Mouse (Mus musculus) heart, embryonic 12.5 days (tissue): ENCODE data around the gene Vezf1. TPM values are rescaled to one million over a fixed set of nuclear protein-coding genes. Genes with fewer than 3 reads are reported as not detected.
A peak's percentile ranks its signal among the peaks of the same experiment; 100 is the strongest.

Experiments used
- ATAC-seq: fragments of 200-750 bp; cut with Nextera tagmentation; 2 replicates; pipeline ENCODE4 v1.8.0; 2017; ENCODE audit warnings: moderate TSS enrichment, moderate library complexity; ENCODE audit not compliant: insufficient number of reproducible peaks, low FRiP score
- H3K27ac ChIP-seq: fragments of 300-500 bp; sonication (generic); 2 replicates; pipeline ENCODE4 v1.5.1; 2016; ENCODE audit warnings: mild to moderate bottlenecking, moderate library complexity; ENCODE audit not compliant: poor library complexity, severe bottlenecking
- H3K27me3 ChIP-seq: fragments of 300-500 bp; sonication (generic); replicated peaks from 2 replicates; pipeline ENCODE4 v1.6.1; 2016; ENCODE audit warnings: mild to moderate bottlenecking, moderate library complexity
- H3K36me3 ChIP-seq: fragments of 300-500 bp; sonication (generic); 2 replicates; pipeline ENCODE4 v1.6.1; 2016; ENCODE audit warnings: mild to moderate bottlenecking, moderate library complexity
- H3K4me1 ChIP-seq: fragments of 300-500 bp; sonication (generic); replicated peaks from 2 replicates; pipeline ENCODE4 v1.6.1; 2016; ENCODE audit warnings: mild to moderate bottlenecking
- H3K4me2 ChIP-seq: fragments of 300-500 bp; sonication (generic); 2 replicates; pipeline ENCODE4 v1.6.1; 2016; ENCODE audit warnings: mild to moderate bottlenecking, moderate library complexity
- H3K4me3 ChIP-seq: fragments of 300-500 bp; sonication (generic); 2 replicates; pipeline ENCODE4 v1.5.1; 2016; ENCODE audit warnings: mild to moderate bottlenecking
- H3K9ac ChIP-seq: fragments of 300-500 bp; sonication (generic); 2 replicates; pipeline ENCODE4 v1.6.1; 2016; ENCODE audit warnings: mild to moderate bottlenecking, moderate library complexity
- H3K9me3 ChIP-seq: fragments of 300-500 bp; sonication (generic); replicated peaks from 2 replicates; pipeline ENCODE4 v1.6.1; 2016; ENCODE audit warnings: mild to moderate bottlenecking, moderate library complexity
- WGBS: fragments of 180-500 bp; shearing (Covaris S2); methylation state at CpG from one replicate; pipeline ENCODE4 v1.1.7; 2016; 5-methylcytosine and 5-hydroxymethylcytosine counted together
- polyA plus RNA-seq: library from polyadenylated mRNA; unstranded; fragments of >200 nt; fragmentation: Nextera tagmentation; extraction: Ambion mirVana; gene quantifications from 2 replicates; pipeline ENCODE4 v1.2.1, GENCODE M21; 2016

Gene Vezf1
- polyA plus RNA-seq, 1 experiment from 2014 or later = 27.3 TPM

DNA sequence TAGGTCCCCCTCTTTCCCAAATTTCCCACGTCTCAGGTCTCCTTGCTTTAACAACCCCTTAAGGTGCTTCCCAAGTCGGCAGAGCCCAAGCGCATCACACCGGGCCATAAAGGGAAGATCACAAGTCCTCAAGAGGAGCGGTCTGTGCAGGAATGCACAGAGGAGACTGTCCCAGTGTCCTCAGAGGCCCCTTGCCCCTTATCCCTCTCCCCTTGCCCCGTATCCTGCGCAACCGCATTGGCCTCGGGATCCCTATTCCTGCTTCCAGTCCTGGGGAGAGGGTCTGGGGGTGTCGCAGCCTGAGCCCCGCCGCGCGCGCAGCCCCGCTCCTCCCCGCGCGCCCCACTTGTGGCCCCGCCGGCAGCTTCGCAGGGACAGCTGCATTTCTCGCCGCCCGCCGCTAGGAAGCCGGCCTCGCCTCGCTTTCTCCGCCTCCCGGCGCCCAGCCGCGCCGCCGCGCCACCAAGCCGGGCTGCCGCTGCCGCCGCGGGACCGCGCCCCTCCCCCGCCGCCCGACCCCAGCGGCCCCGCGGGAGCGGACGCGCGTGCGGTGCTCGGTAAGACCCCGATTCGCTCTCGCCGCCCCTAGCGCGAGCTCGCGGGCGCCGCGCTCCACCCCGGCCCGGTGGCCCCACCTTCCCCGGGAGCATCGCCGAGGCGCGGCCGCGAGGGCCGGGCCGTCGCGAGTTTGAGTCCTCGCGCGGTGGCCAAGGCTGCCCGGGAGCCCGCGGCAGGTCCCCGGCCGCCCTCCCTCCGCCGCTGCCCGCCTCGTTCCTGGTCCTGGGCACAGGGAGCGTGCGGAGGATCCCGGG lies 30.9 kb downstream of the Vezf1 start:
- H3K27me3 ChIP-seq = no peaks in the 10 kb centered on the region
- H3K4me3 ChIP-seq = peak overlapping the region; percentile 80
- H3K9ac ChIP-seq = peak overlapping the region; percentile 95
- ATAC-seq = peak; percentile 67
- H3K36me3 ChIP-seq = no peaks in the 10 kb centered on the region
- no peaks in the 10 kb centered on the region for H3K9me3 ChIP-seq
- peaks cover 46% of the 10 kb centered on the region for H3K4me1 ChIP-seq
- H3K4me2 ChIP-seq = peak overlapping the region; percentile 90
- under 1% methylated on average over 91 of the region's 95 CpGs for WGBS
- H3K27ac ChIP-seq = peak overlapping the region; percentile 93

DNA sequence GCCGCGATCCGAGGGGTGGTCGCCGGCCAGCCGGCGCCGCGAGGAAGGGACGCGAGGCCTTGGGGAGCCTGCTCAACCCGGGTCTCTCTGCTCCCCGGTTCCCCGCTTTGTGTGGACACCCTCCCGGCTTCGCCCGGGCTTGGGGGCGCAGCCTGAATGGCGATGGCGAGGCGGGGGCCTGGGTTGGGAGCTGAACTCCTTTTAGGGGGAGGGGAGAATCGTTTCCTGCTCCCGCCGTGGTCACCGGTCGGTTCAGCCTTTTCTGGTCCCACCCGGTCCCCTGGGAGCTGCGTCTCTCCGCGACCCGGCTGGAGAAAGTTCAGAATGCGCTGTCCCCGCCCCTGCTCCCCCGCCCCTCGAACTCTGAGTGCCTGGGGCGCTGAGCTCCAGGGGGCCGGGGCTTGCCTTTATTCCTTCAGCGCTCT lies 31.5 kb downstream of the Vezf1 start:
- Histone ChIP-seq H3K4me3 (peak overlapping the region; percentile 80), H3K9ac (peak overlapping the region; percentile 95), H3K27ac (peak overlapping the region; percentile 93), H3K4me1 (peaks cover 50% of the 10 kb centered on the region), H3K36me3 (no peaks in the 10 kb centered on the region), H3K27me3 (no peaks in the 10 kb centered on the region), H3K9me3 (no peaks in the 10 kb centered on the region), H3K4me2 (peak overlapping the region; percentile 90)
- under 1% methylated on average over 31 of the region's 38 CpGs for WGBS
- ATAC-seq = peak; percentile 63

DNA sequence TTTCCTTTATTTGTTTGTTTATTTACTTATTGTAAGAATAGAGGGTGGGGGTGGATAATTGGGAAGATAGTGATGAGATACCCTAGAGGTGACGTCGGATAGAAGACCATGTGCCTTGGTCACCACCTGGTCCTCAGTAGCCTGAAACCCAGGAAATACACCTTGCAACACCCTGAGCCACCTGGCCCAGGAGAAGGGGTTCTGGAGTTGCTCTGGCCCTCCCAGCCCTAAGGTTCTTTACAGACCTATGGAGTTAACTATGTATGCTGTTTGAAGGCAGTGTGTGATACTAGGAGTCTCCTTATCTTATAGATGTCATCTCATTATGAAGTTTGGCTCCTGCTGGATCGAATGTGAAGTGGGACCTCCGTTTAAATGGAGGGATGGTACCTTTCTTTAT lies 32.1 kb downstream of the Vezf1 start:
- H3K27ac ChIP-seq = no peak overlapping the region
- no peaks in the 10 kb centered on the region for H3K36me3 ChIP-seq
- peak overlapping the region; percentile 80 for H3K4me3 ChIP-seq
- H3K9ac ChIP-seq = peak overlapping the region; percentile 95; the same call in 1 of the 2 replicates
- H3K27me3 ChIP-seq = no peaks in the 10 kb centered on the region
- H3K4me2 ChIP-seq = peak overlapping the region; percentile 90
- no peak for ATAC-seq
- peaks cover 50% of the 10 kb centered on the region for H3K4me1 ChIP-seq
- H3K9me3 ChIP-seq = no peaks in the 10 kb centered on the region
- 35% methylated on average over 4 of the region's 4 CpGs for WGBS

DNA sequence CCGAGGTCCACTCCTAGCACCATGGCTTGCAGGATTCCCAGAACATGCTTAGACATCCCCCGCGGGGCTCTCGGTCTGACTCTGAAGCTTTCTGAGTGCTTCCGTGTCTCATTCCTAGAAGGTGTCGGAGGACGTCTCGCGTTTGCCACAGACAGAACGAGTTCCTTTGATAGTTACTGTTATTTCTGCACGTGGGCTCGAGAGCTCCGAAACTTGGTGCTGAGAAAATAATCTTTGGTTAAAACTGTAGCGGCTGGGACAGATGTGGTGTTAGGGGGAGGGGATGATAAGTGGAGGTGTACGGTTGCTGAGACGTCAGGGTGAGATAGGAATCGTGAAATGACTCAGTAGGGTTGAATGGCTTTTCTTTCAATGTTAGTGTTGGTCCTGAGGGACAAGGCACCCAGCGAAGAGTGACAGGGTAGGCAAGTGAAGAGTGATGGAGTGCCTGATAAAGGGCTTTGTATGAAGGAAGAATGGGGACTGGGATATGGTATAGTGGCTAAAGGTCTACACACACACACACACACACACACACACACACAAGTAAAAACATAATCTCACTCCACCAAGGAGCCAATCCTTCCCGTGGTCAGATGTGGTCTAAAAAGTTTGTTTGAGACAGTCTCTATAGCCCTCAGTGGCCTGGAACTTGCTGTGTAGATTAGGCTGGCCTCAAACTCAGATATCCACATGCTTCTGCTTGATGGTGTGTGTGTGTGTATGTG lies 35.3 kb downstream of the Vezf1 start:
- Histone ChIP-seq H3K9ac (no peak overlapping the region), H3K4me3 (no peak overlapping the region), H3K4me1 (peaks cover 54% of the 10 kb centered on the region), H3K36me3 (no peaks in the 10 kb centered on the region), H3K4me2 (peak overlapping the region; percentile 5; the same call in 1 of the 2 replicates), H3K27ac (no peak overlapping the region), H3K27me3 (no peaks in the 10 kb centered on the region), H3K9me3 (no peaks in the 10 kb centered on the region)
- WGBS = 56% methylated on average over 19 of the region's 19 CpGs
- ATAC-seq = no peak

DNA sequence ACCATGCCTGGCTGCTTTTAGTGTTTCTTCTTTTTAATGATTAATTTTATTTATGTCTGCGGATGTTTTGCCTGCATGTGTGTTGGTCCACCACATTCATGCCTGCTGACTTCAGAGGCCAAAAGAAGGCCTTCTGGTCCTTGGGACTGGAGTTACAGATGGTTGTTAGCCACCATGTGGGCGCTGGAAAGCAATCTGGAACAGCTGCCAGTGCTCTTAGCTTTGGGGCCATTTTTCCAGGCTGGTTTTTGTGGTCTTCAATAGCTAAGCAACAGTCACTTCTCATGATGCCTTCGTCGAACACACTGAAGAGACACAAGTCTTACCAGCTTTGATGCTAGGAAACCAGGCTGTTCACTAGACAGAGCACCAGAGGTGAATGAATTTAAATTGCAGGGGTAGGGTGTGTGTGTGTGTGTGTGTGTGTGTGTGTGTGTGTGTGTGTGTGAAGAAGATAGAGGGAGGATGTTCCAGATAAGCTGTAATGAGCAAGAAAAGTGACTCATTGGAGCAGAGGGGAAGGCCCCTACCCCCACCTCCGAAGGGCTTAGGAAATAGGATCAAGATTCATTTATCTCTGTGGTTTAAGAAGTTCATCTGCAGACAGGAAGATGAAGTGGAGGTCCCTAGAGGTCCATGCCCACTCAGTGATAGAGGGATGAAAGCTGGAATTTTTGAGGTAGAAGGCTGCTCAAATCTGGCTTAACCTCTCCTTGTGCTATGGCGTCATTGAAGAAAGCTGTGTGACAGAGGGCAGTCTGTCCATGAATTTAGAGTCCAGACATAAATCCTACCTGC lies 37.6 kb downstream of the Vezf1 start:
- 66% methylated on average over 6 of the region's 6 CpGs for WGBS
- Histone ChIP-seq H3K9me3 (no peaks in the 10 kb centered on the region), H3K9ac (no peak overlapping the region), H3K27ac (no peak overlapping the region), H3K4me3 (no peak overlapping the region), H3K4me1 (peaks cover 60% of the 10 kb centered on the region), H3K36me3 (no peaks in the 10 kb centered on the region), H3K4me2 (no peak overlapping the region), H3K27me3 (no peaks in the 10 kb centered on the region)
- ATAC-seq = no peak

DNA sequence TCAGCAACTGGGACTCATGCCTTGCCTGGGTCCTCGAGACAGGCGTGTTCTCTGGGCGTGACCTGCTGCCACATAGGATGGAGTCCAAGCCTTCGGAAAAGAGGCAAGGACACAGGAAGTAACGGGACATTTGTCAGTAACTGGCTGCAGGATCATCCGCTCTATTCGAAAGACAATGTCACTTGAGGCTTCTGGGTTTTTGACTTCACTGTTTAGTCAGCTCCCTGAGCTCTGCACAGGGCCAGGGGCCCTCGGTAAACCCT lies 38.1 kb downstream of the Vezf1 start:
- Histone ChIP-seq H3K9ac (no peak overlapping the region), H3K4me3 (no peak overlapping the region), H3K4me2 (no peak overlapping the region), H3K27me3 (no peaks in the 10 kb centered on the region), H3K27ac (no peak overlapping the region), H3K4me1 (peaks cover 63% of the 10 kb centered on the region), H3K36me3 (no peaks in the 10 kb centered on the region), H3K9me3 (no peaks in the 10 kb centered on the region)
- ATAC-seq = no peak
- WGBS = 69% methylated on average over 8 of the region's 8 CpGs

DNA sequence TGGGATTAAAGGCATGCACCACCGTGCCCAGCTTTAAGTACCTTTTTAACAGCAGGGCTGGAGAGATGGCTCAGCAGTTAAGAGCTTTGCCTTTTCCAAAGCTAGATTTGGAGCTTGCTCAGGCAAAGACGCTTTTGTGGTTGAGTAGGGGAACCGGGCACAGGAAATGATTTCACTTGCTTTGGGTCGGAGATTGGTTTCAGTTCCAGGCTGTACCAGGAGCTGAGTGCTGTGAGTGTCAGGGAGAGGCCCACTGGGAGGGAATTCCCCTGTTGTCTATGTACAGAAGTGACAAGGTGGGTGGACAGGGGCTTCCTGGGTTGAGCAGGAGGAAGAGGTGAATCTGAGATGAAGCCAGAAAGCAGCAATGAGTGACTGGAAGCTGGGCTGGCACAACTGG lies 39.3 kb downstream of the Vezf1 start:
- Histone ChIP-seq H3K4me2 (no peak overlapping the region), H3K27ac (peak overlapping the region; percentile 44; the same call in 1 of the 2 replicates), H3K4me3 (no peak overlapping the region), H3K36me3 (no peaks in the 10 kb centered on the region), H3K27me3 (no peaks in the 10 kb centered on the region), H3K9me3 (no peaks in the 10 kb centered on the region), H3K4me1 (peaks cover 74% of the 10 kb centered on the region), H3K9ac (no peak overlapping the region)
- ATAC-seq = no peak
- WGBS = 43% methylated on average over 4 of the region's 4 CpGs

DNA sequence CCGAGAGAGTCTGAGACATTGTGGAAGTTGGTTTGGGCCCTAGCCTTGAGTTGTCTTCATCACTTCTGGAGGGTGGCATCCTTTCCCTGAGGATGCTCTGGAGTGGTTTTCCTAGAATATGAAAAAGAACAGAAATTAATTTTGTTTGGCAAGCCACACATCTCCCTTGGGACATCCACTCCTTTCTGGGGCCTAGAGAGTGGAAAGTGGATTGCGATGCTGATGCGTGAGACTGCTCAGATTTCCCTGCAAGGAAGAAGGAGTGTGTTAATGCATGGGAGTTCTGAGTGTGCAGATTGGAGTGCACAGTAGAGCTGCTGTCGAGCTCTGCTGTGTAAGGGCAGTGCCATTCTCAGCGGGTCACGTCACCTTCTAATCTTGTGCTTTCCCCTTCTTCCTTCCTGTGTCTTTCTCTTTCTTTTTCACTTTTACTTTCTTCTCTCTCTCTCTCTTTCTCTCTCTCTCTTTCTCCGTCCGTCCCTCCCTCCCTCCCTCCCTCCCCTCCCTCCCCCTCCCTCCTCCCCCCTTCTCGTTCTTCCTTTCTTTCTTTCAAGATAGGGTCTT lies 42.0 kb downstream of the Vezf1 start:
- no peak overlapping the region for H3K9ac ChIP-seq
- no peaks in the 10 kb centered on the region for H3K27me3 ChIP-seq
- ATAC-seq = no peak
- H3K4me2 ChIP-seq = 0 out of 2 replicates have a peak overlapping the region, but pooled peaks have one; percentile 3
- peak overlapping the region; percentile 69 for H3K27ac ChIP-seq
- H3K4me1 ChIP-seq = peaks cover 83% of the 10 kb centered on the region
- no peaks in the 10 kb centered on the region for H3K36me3 ChIP-seq
- H3K4me3 ChIP-seq = no peak overlapping the region
- no peaks in the 10 kb centered on the region for H3K9me3 ChIP-seq
- WGBS = 38% methylated on average over 9 of the region's 9 CpGs

DNA sequence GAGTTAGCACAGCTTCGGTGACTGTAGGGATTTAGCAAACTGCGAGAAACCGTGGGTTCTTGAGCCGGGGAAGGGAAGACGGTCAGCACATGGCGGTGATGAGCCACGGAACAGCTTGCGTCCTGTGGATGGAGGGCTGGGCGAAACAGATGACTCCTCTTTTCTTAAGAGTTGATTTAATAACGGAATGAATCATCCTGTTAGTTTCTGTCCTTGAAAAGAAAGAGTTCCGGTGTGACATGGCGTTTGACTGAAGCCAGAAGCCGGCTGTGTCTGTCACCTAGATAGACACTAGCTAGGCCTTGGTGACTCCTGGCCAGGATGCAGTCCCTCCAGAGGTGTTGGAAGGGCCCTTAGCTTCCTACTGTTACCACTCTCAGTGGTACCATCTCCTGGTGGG lies 44.0 kb downstream of the Vezf1 start:
- 49% methylated on average over 13 of the region's 13 CpGs for WGBS
- Histone ChIP-seq H3K4me2 (no peak overlapping the region), H3K9ac (no peak overlapping the region), H3K9me3 (no peaks in the 10 kb centered on the region), H3K27me3 (no peaks in the 10 kb centered on the region), H3K36me3 (no peaks in the 10 kb centered on the region), H3K4me3 (no peak overlapping the region), H3K27ac (0 out of 2 replicates have a peak overlapping the region, but pooled peaks have one; percentile 32), H3K4me1 (peaks cover 84% of the 10 kb centered on the region)
- no peak for ATAC-seq

DNA sequence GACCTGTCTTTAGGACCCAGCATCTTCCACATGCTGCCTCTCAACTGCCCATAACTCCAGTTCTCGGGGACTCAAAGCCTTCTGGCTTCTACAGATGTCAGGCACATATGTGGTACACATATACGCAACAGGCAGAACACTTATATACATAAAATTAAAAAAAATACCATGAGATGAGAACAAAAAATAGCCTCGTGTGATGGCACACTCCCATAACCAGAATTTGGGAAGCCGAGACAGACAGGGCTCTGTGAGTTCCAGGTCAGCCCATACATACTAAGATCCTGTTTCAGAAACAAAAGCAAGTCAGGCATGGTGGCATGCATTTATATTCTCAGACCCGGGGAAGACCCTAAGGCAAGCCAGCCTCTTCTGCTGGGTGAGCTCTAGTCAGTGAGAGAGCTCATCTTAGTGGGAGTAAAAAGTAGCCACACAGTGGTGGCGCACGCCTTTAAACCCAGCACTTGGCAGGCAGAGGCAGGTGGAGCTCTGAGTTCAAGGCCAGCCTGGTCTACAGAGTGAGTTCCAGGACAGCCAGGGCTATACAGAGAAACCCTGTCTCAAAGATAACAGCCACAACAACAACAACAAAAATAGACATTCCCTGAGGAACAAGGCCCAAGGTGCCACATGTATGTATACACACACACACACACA lies 44.7 kb downstream of the Vezf1 start:
- no peak for ATAC-seq
- Histone ChIP-seq H3K27me3 (no peaks in the 10 kb centered on the region), H3K4me2 (no peak overlapping the region), H3K4me3 (no peak overlapping the region), H3K36me3 (no peaks in the 10 kb centered on the region), H3K9me3 (no peaks in the 10 kb centered on the region), H3K4me1 (peaks cover 85% of the 10 kb centered on the region), H3K9ac (no peak overlapping the region), H3K27ac (no peak overlapping the region; the same call in 1 of the 2 replicates)
- WGBS = 81% methylated on average over 7 of the region's 7 CpGs
